Mouse (Mus musculus) kidney, embryonic 14.5 days (tissue): Measurements from ENCODE around the gene Cygb. TPM values are rescaled to one million over a fixed set of nuclear protein-coding genes. Genes with fewer than 3 reads are reported as not detected.

Source experiments
- polyA plus RNA-seq: library from polyadenylated mRNA; unstranded; fragments of >200 nt; fragmentation: Nextera tagmentation; extraction: Ambion mirVana; gene quantifications from 2 replicates; pipeline ENCODE4 v1.2.1, GENCODE M21; 2014

Gene Cygb
- polyA plus RNA-seq, 1 experiment from 2014 or later, result 11.3 TPM

Other genes with a start within 250 kb of the Cygb start
- gene Rnf157, start 241.3 kb downstream of the Cygb start, polyA plus RNA-seq, result 9.1 and 14.1 TPM in 2 replicates
- gene Ubald2, start 220.2 kb downstream of the Cygb start, polyA plus RNA-seq, result 79.7 and 80.8 TPM in 2 replicates
- 0.34 and 0.39 TPM in 2 replicates for gene Qrich2, start 188.1 kb downstream of the Cygb start, polyA plus RNA-seq
- 160 and 212 TPM in 2 replicates for gene Prpsap1, start 160.1 kb downstream of the Cygb start, polyA plus RNA-seq
- gene Sphk1, start 123.4 kb downstream of the Cygb start, polyA plus RNA-seq, result 3.0 and 3.7 TPM in 2 replicates
- 11.2 and 13.5 TPM in 2 replicates for gene Ube2o, start 72.9 kb downstream of the Cygb start, polyA plus RNA-seq
- gene Aanat, start 67.9 kb downstream of the Cygb start, polyA plus RNA-seq, result not detected in 2 replicates
- 5.4 and 7.2 TPM in 2 replicates for gene Rhbdf2, start 27.3 kb downstream of the Cygb start, polyA plus RNA-seq
- gene Prcd, start 779 bp downstream of the Cygb start, polyA plus RNA-seq, result 1.1 and 1.4 TPM in 2 replicates
- gene St6galnac1, start 121.2 kb upstream of the Cygb start, polyA plus RNA-seq, result not detected in 2 replicates
- 11.1 and 16.0 TPM in 2 replicates for gene Mxra7, start 173.7 kb upstream of the Cygb start, polyA plus RNA-seq
- gene Mettl23, start 189.0 kb upstream of the Cygb start, polyA plus RNA-seq, result 56.5 and 64.6 TPM in 2 replicates
- 68.6 and 72.7 TPM in 2 replicates for gene Jmjd6, start 189.1 kb upstream of the Cygb start, polyA plus RNA-seq
- gene Mfsd11, start 198.1 kb upstream of the Cygb start, polyA plus RNA-seq, result 24.9 and 35.0 TPM in 2 replicates
- 981 and 1,041 TPM in 2 replicates for gene Srsf2, start 198.8 kb upstream of the Cygb start, polyA plus RNA-seq